ENCODE assay signal across 15 mouse cellular contexts in genomic region chr1:163898291-163898764, GRCm38 (mm10). TPM values are rescaled to one million over a fixed set of nuclear protein-coding genes. Genes with fewer than 3 reads are reported as not detected.
DNase-seq lines count a peak whose midpoint lies in the region; ATAC-seq and TF ChIP-seq lines count a peak whose summit lies in the region.
"Had no signal": no experiment of that assay in that cellular context is flagged by ENCODE, and none has a peak within 500 bp of the region (broad histone marks: within the 10 kb centered on the region; RNA-seq: fewer than 3 reads in every experiment).

No protein-coding gene starts in this region.

- no peak overlapping the region for H3K9ac ChIP-seq in embryonic facial prominence, embryonic 14.5 days (ENCODE audit: low read depth, low read length)
- no peak overlapping the region for H3K9ac ChIP-seq in limb, embryonic 15.5 days
- H3K9ac ChIP-seq in forebrain, postnatal 0 days = no peak overlapping the region
- H3K9ac ChIP-seq: forebrain, embryonic 12.5 days; midbrain, embryonic 12.5 days had no signal

- 0 out of 2 replicates have a peak, but pooled peaks cover 6% of the 10 kb centered on the region for H3K36me3 ChIP-seq in embryonic facial prominence, embryonic 14.5 days (ENCODE audit: control insufficient read depth, insufficient read depth, low read length)
- no peaks in the 10 kb centered on the region for H3K36me3 ChIP-seq in limb, embryonic 15.5 days
- peaks cover 12% of the 10 kb centered on the region for H3K36me3 ChIP-seq in forebrain, postnatal 0 days (ENCODE audit: insufficient read depth)
- H3K36me3 ChIP-seq: forebrain, embryonic 12.5 days; G1E; hindbrain, embryonic 10.5 days; midbrain, embryonic 12.5 days had no signal

- peak overlapping the region; percentile 5 for H3K4me3 ChIP-seq in lung, adult 2 months (replicated peaks; ENCODE audit: extremely low read depth, low read depth, low read length)
- no peak overlapping the region for H3K4me3 ChIP-seq in embryonic facial prominence, embryonic 14.5 days (ENCODE audit: low read depth, low read length)
- H3K4me3 ChIP-seq in limb, embryonic 15.5 days = no peak overlapping the region
- no peak overlapping the region for H3K4me3 ChIP-seq in forebrain, postnatal 0 days (ENCODE audit: low read depth, low read length)
- H3K4me3 ChIP-seq: forebrain, embryonic 12.5 days; hindbrain, embryonic 10.5 days; layer of hippocampus, adult 2 months; midbrain, embryonic 12.5 days had no signal

- H3K4me2 ChIP-seq in embryonic facial prominence, embryonic 14.5 days (ENCODE audit: low read depth, low read length) = no peak overlapping the region; the same call in 1 of the 2 replicates
- H3K4me2 ChIP-seq in limb, embryonic 15.5 days = peak overlapping the region; percentile 2; the same call in 1 of the 2 replicates
- no peak overlapping the region for H3K4me2 ChIP-seq in forebrain, postnatal 0 days (ENCODE audit: low read depth)
- H3K4me2 ChIP-seq: forebrain, embryonic 12.5 days; midbrain, embryonic 12.5 days had no signal

- peak overlapping the region; percentile 74 for H3K27ac ChIP-seq in embryonic facial prominence, embryonic 14.5 days (replicated peaks; ENCODE audit: low read depth, low read length)
- peak overlapping the region; percentile 47 for H3K27ac ChIP-seq in limb, embryonic 15.5 days
- no peak overlapping the region for H3K27ac ChIP-seq in forebrain, postnatal 0 days (ENCODE audit: low read depth, low read length)
- H3K27ac ChIP-seq: forebrain, embryonic 12.5 days; hindbrain, embryonic 10.5 days; layer of hippocampus, adult 2 months; midbrain, embryonic 12.5 days had no signal

- no peaks in the 10 kb centered on the region for H3K9me3 ChIP-seq in embryonic facial prominence, embryonic 14.5 days (ENCODE audit: control insufficient read depth, low read length)
- H3K9me3 ChIP-seq in limb, embryonic 15.5 days = no peaks in the 10 kb centered on the region
- H3K9me3 ChIP-seq in forebrain, postnatal 0 days (ENCODE audit: low read length) = no peaks in the 10 kb centered on the region
- H3K9me3 ChIP-seq: forebrain, embryonic 12.5 days; G1E; hindbrain, embryonic 10.5 days; midbrain, embryonic 12.5 days had no signal

- TF ChIP-seq CTCF in lung, adult 2 months (IDR thresholded peaks at IDR 0.05; ENCODE audit: insufficient read depth, low read length) = no peak
- no peak for TF ChIP-seq CTCF in forebrain, postnatal 0 days (IDR thresholded peaks at IDR 0.05; ENCODE audit: low read depth)

- WGBS in lung, adult 2 months = 44% methylated on average over 5 of the region's 5 CpGs
- 24% methylated on average over 5 of the region's 5 CpGs for WGBS in embryonic facial prominence, embryonic 14.5 days
- 13% methylated on average over 5 of the region's 5 CpGs for WGBS in limb, embryonic 15.5 days
- 51% methylated on average over 5 of the region's 5 CpGs for WGBS in forebrain, postnatal 0 days

- no peaks in the 10 kb centered on the region for H3K4me1 ChIP-seq in lung, adult 2 months (ENCODE audit: control insufficient read depth, insufficient read depth, low read length)
- peaks cover 20% of the 10 kb centered on the region for H3K4me1 ChIP-seq in embryonic facial prominence, embryonic 14.5 days (ENCODE audit: control insufficient read depth, insufficient read depth, low read length)
- peaks cover 14% of the 10 kb centered on the region for H3K4me1 ChIP-seq in limb, embryonic 15.5 days
- no peaks in the 10 kb centered on the region for H3K4me1 ChIP-seq in forebrain, postnatal 0 days (ENCODE audit: insufficient read depth)
- H3K4me1 ChIP-seq: forebrain, embryonic 12.5 days; hindbrain, embryonic 10.5 days had no signal

- no peak for TF ChIP-seq POLR2A in lung, adult 2 months (IDR thresholded peaks at IDR 0.05; ENCODE audit: borderline replicate concordance, extremely low read depth, low read depth, low read length)

- no peaks in the 10 kb centered on the region for H3K27me3 ChIP-seq in embryonic facial prominence, embryonic 14.5 days (replicated peaks; ENCODE audit: control insufficient read depth, insufficient read depth, low read length)
- H3K27me3 ChIP-seq in limb, embryonic 15.5 days = no peaks in the 10 kb centered on the region
- no peaks in the 10 kb centered on the region for H3K27me3 ChIP-seq in forebrain, postnatal 0 days (ENCODE audit: insufficient read depth, low read length)
- H3K27me3 ChIP-seq: forebrain, embryonic 12.5 days; midbrain, embryonic 12.5 days had no signal

- peak; percentile 68 for ATAC-seq in embryonic facial prominence, embryonic 14.5 days (ENCODE audit: low read depth)
- ATAC-seq in limb, embryonic 15.5 days (ENCODE audit: insufficient number of reproducible peaks, low FRiP score, low TSS enrichment, low read depth) = peak; percentile 86
- no peak for ATAC-seq in forebrain, postnatal 0 days

- DNase-seq in lung, adult 2 months = no peak
- DNase-seq in lung, postnatal 4 days = no peak
- peak; percentile 14 for DNase-seq in NIH3T3 (ENCODE audit: low read depth)
- peak; percentile 81 for DNase-seq in embryonic facial prominence, embryonic 14.5 days (ENCODE audit: low spot score)
- no peak for DNase-seq in cerebellum, adult 8-10 months
- no peak for DNase-seq in yolk sac, embryonic 10.5 days (ENCODE audit: low spot score)
- no peak for DNase-seq in forebrain, postnatal 0 days
- DNase-seq: adrenal gland, postnatal 10 days; cerebellum, adult 11-12 months had no signal

RNA-seq across cellular contexts. Expression of gene Scyl3, which starts 30.6 kb away (rescaled TPM):
- polyA plus RNA-seq in lung, adult 2 months (2012; rRNA removed) = 6.3 and 7.1 TPM in 2 replicates
- polyA plus RNA-seq in embryonic facial prominence, embryonic 14.5 days (2014; fragmentation: Nextera tagmentation; extraction: Ambion mirVana) = 15.6 and 15.9 TPM in 2 replicates
- 15.6 and 18.4 TPM in 2 replicates for polyA plus RNA-seq in limb, embryonic 15.5 days (2015; fragmentation: Nextera tagmentation; extraction: Ambion mirVana)
- 17.1 and 29.6 TPM in 2 replicates for total RNA-seq in forebrain, postnatal 0 days (2014; rRNA removed)
- polyA plus RNA-seq in forebrain, postnatal 0 days (2015; fragmentation: Nextera tagmentation; extraction: Ambion mirVana) = 9.0 and 11.3 TPM in 2 replicates

Comparison
In these comparisons a context has a peak if more than half of its experiments do, and no peak if none do; other contexts are left out.
1. DNase-seq: peak in NIH3T3 (single experiment) and embryonic facial prominence, embryonic 14.5 days (single experiment); none in lung, adult 2 months (single experiment), lung, postnatal 4 days (0 of 2), cerebellum, adult 8-10 months (single experiment), yolk sac, embryonic 10.5 days (single experiment) and forebrain, postnatal 0 days (single experiment).